Comparison of ENCODE assay signal across 13 mouse cellular contexts in genomic region chr9:94969131-94969530, GRCm38 (mm10).
DNase-seq lines count a peak whose midpoint lies in the region; ATAC-seq and TF ChIP-seq lines count a peak whose summit lies in the region.
"Had no signal": no experiment of that assay in that cellular context is flagged by ENCODE, and none has a peak within 500 bp of the region (broad histone marks: within the 10 kb centered on the region; RNA-seq: fewer than 3 reads in every experiment).

No protein-coding gene starts in this region.

- peak; percentile 86 for ATAC-seq in forebrain, embryonic 14.5 days
- ATAC-seq: intestine, postnatal 0 days; Patski had no signal

- H3K27ac ChIP-seq in layer of hippocampus, adult 2 months: peak overlapping the region; percentile 81
- no peak overlapping the region for H3K27ac ChIP-seq in forebrain, embryonic 14.5 days (ENCODE audit: low read depth, low read length)
- H3K27ac ChIP-seq: limb, embryonic 10.5 days had no signal

- TF ChIP-seq CTCF in layer of hippocampus, adult 2 months (conservative IDR thresholded peaks at IDR 0.05): no peak

- no peaks in the 10 kb centered on the region for H3K9me3 ChIP-seq in forebrain, embryonic 14.5 days (replicated peaks; ENCODE audit: control insufficient read depth, low read length)
- H3K9me3 ChIP-seq: limb, embryonic 10.5 days had no signal

- H3K4me2 ChIP-seq in forebrain, embryonic 14.5 days (ENCODE audit: low read length): no peak overlapping the region

- H3K4me3 ChIP-seq in layer of hippocampus, adult 2 months: no peak overlapping the region
- H3K4me3 ChIP-seq in forebrain, embryonic 14.5 days (ENCODE audit: low read depth, low read length): no peak overlapping the region
- H3K4me3 ChIP-seq: limb, embryonic 10.5 days had no signal

- H3K9ac ChIP-seq in forebrain, embryonic 14.5 days (ENCODE audit: low read length): no peak overlapping the region

- H3K4me1 ChIP-seq in forebrain, embryonic 14.5 days (ENCODE audit: control insufficient read depth, insufficient read depth, low read length): peaks cover 8% of the 10 kb centered on the region
- H3K4me1 ChIP-seq: limb, embryonic 10.5 days had no signal

- H3K27me3 ChIP-seq in forebrain, embryonic 14.5 days (replicated peaks; ENCODE audit: control insufficient read depth, insufficient read depth, low read length): no peaks in the 10 kb centered on the region
- H3K27me3 ChIP-seq: Patski had no signal

- DNase-seq in layer of hippocampus, adult 2 months (ENCODE audit: low spot score in 2 of 2): no peak
- DNase-seq in layer of hippocampus, adult 9-10 months (ENCODE audit: low spot score): no peak
- peak; percentile 86 for DNase-seq in Muller cell, postnatal 12 days (ENCODE audit: inconsistent ontology term)
- DNase-seq in cerebellum, adult 11 months: peak; percentile 26
- DNase-seq in forebrain, embryonic 14.5 days (ENCODE audit: low spot score): peak; percentile 69
- no peak for DNase-seq in adrenal gland, postnatal 14 days
- DNase-seq in kidney, adult 8-10 months: no peak
- no peak for DNase-seq in heart, adult 8-10 months (ENCODE audit: low spot score)
- DNase-seq: adrenal gland, postnatal 10 days; gastrocnemius, postnatal 36 days had no signal

- 0% methylated on average over 1 of the region's 1 CpGs for WGBS in forebrain, embryonic 14.5 days

- no peaks in the 10 kb centered on the region for H3K36me3 ChIP-seq in forebrain, embryonic 14.5 days (ENCODE audit: control insufficient read depth, insufficient read depth, low read length)
- H3K36me3 ChIP-seq: limb, embryonic 10.5 days had no signal

Comparison
In these comparisons a context has a peak if more than half of its experiments do, and no peak if none do; other contexts are left out.
1. DNase-seq: peak in Muller cell, postnatal 12 days (single experiment), cerebellum, adult 11 months (single experiment) and forebrain, embryonic 14.5 days (single experiment); none in layer of hippocampus, adult 2 months (0 of 2), layer of hippocampus, adult 9-10 months (single experiment), adrenal gland, postnatal 14 days (single experiment), kidney, adult 8-10 months (0 of 2) and heart, adult 8-10 months (single experiment).